Mouse (Mus musculus) ES-Bruce4 (cell line): ENCODE measurements around the gene Olfr1164. TPM values are rescaled to one million over a fixed set of nuclear protein-coding genes. Genes with fewer than 3 reads are reported as not detected.

Experiments used
- H3K27ac ChIP-seq: 2 replicates; pipeline ENCODE4 v1.5.1; 2012; ENCODE audit warnings: low read length, inconsistent platforms; ENCODE audit not compliant: insufficient read depth
- H3K27me3 ChIP-seq: 2 replicates; pipeline ENCODE4 v1.6.1; 2012; ENCODE audit warnings: mild to moderate bottlenecking, low read length, inconsistent platforms; ENCODE audit not compliant: control insufficient read depth, poor library complexity, insufficient read depth, severe bottlenecking
- H3K36me3 ChIP-seq: 2 replicates; pipeline ENCODE4 v1.6.1; 2012; ENCODE audit warnings: inconsistent platforms, mild to moderate bottlenecking, low read length, moderate library complexity; ENCODE audit not compliant: control insufficient read depth, poor library complexity, insufficient read depth, severe bottlenecking
- H3K4me1 ChIP-seq: one replicate; pipeline ENCODE4 v1.8.1; 2011; ENCODE audit warnings: low read length; ENCODE audit not compliant: control insufficient read depth, insufficient read depth
- H3K4me3 ChIP-seq: 2 replicates; pipeline ENCODE4 v1.5.1; 2011; ENCODE audit warnings: low read depth, mild to moderate bottlenecking, low read length
- H3K9ac ChIP-seq: 2 replicates; pipeline ENCODE4 v1.6.1; 2012; ENCODE audit warnings: low read depth, mild to moderate bottlenecking, inconsistent platforms; ENCODE audit not compliant: poor library complexity, severe bottlenecking
- H3K9me3 ChIP-seq: replicated peaks from 2 replicates; pipeline ENCODE4 v1.6.1; 2012; ENCODE audit warnings: mild to moderate bottlenecking, low read length, inconsistent platforms; ENCODE audit not compliant: control insufficient read depth, poor library complexity, insufficient read depth, severe bottlenecking
- CTCF ChIP-seq: IDR thresholded peaks from one replicate; pipeline ENCODE4 v1.8.1; 2011; ENCODE audit warnings: low read depth, low read length
- EP300 ChIP-seq: IDR thresholded peaks from 2 replicates; pipeline ENCODE4 v1.6.1; 2011; ENCODE audit warnings: low read depth, low read length; ENCODE audit not compliant: insufficient read depth
- POLR2A ChIP-seq: IDR thresholded peaks from one replicate; pipeline ENCODE4 v1.8.1; 2011; ENCODE audit warnings: low read length; ENCODE audit not compliant: insufficient read depth
- polyA plus RNA-seq: library from polyadenylated mRNA; stranded (reverse); fragments of >200 nt; gene quantifications from 2 replicates; pipeline ENCODE4 v1.2.4, GENCODE M21; 2011; ENCODE audit warnings: low read depth; ENCODE audit not compliant: missing spikeins, insufficient read depth, insufficient read length

Gene Olfr1164
- not detected in 2 replicates for polyA plus RNA-seq

DNA sequence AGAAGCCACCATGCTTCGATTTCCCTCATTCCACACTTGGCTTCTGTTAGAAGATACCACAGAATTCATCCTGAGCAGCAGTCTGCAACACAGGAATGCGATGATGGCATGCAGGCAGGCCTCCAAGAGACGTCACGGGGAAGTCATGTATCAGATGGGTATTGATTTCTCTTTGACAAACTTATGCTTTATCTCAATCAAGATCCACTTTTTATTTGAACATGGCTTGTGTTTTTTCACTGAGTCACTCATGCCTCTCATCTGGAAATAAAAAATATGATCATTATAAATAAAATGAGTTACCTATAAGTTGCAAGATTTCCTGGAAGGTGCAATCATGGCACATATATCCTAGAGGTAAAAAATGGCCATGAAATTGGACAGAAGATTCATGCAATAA, at the start of gene Olfr1164:
Olfr1164 (minus strand) TSS at position 101 of the 400 bp plus-strand sequence.
- Histone ChIP-seq H3K9me3 (no peaks in the 10 kb centered on the region), H3K27ac (no peak within 1 kb of the TSS), H3K27me3 (no peaks in the 10 kb centered on the region), H3K36me3 (no peaks in the 10 kb centered on the region), H3K9ac (no peak within 1 kb of the TSS), H3K4me3 (no peak within 1 kb of the TSS), H3K4me1 (no peaks in the 10 kb centered on the region)
- TF ChIP-seq POLR2A, result no peak

DNA sequence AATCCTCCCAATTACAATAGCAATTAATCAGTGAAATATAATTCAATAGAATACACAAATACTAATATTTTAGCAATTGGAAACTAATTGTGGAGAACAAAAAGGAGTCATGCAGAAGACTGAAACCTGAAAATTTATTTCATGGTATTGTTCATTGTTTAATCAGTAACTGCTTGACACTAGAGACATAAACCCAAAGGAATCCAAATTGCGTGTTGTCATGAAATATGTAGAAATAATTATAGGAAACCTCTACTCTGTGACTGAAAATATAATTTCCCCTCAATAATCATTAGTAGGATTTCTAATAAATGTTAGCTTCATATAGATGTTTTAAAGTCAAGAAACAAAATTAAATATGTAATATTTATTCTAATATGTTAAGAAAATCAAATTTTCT, 34.4 kb upstream of the Olfr1164 start, which contains the start of gene Olfr1166:
Olfr1166 (minus strand) TSS at position 101 of the 400 bp plus-strand sequence.
- Histone ChIP-seq H3K27ac (no peak within 1 kb of the TSS), H3K36me3 (no peaks in the 10 kb centered on the region), H3K9ac (no peak within 1 kb of the TSS), H3K4me3 (no peak within 1 kb of the TSS), H3K4me1 (no peaks in the 10 kb centered on the region), H3K9me3 (no peaks in the 10 kb centered on the region), H3K27me3 (no peaks in the 10 kb centered on the region)
- no peak for TF ChIP-seq EP300
- TF ChIP-seq CTCF, result no peak
- no peak for TF ChIP-seq POLR2A

DNA sequence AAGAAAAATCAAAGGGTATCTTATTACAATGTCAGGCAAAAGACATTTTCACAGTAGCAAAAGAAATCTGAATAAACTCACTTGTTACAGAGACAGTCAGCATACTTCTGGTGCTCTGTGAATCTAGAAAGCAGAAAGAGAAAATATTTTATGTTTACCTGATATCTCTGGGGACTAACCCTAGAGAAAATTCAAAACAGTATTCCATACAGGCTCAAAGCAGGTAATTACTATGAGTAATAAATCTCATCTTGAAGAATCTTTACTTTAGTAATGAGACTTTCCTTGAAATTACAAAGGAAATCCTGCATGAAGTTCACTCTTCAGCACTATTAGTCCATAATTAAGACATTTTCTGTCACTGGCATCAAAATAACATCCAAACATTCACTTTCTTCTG, 22.0 kb downstream of the Olfr1164 start, which contains the start of gene Olfr1163:
Olfr1163 (minus strand) TSS at position 101 of the 400 bp plus-strand sequence.
- H3K9me3 ChIP-seq, result no peaks in the 10 kb centered on the region
- no peak for TF ChIP-seq EP300
- TF ChIP-seq POLR2A, result no peak
- TF ChIP-seq CTCF, result no peak
- no peak within 1 kb of the TSS for H3K9ac ChIP-seq
- no peaks in the 10 kb centered on the region for H3K4me1 ChIP-seq
- H3K4me3 ChIP-seq, result no peak within 1 kb of the TSS
- no peaks in the 10 kb centered on the region for H3K36me3 ChIP-seq
- no peak within 1 kb of the TSS for H3K27ac ChIP-seq
- no peaks in the 10 kb centered on the region for H3K27me3 ChIP-seq

DNA sequence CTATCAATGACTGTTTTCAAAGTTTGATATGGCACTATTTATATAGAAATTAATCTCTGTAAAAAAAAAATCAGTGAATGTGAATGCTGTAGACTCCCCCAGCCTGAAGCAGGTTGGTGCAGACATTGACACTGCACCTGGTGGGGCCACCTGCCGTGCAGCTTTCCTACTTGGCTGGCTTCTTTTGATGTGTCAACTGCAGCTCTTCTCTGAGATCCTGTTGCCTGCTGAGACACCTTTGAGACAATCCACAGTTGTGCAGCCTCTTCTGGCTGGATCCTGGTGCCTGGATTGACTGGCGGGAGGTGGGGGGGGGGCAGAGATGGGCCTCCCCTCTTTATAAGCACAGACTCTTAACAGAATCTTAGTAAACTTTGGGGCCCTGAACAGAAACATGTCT, 30.2 kb downstream of the Olfr1164 start:
- H3K27me3 ChIP-seq, result no peaks in the 10 kb centered on the region
- H3K9ac ChIP-seq, result no peak overlapping the region

DNA sequence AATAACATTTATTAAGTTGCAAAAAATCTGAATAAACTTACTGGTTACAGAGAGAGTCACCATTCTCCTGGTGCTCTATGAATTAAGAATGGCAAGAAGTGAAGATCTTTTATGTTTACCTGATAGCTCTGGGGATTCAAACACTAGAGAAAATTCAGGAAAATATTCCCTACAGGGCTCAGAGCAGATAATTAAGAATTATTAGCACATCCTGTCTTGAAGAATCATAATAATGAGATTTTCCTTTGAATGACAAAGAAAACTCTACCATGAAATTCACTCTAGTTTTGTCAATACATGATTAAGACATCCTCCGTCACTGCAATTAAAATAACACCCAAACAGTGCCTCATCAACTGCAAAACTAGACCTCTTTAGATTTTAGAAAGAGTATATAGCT, 42.7 kb downstream of the Olfr1164 start, which contains the start of gene Olfr1162:
Olfr1162 (minus strand) TSS at position 101 of the 400 bp plus-strand sequence.
- TF ChIP-seq POLR2A (no peak), EP300 (no peak), CTCF (no peak)
- Histone ChIP-seq H3K27me3 (no peaks in the 10 kb centered on the region), H3K9me3 (no peaks in the 10 kb centered on the region), H3K27ac (no peak within 1 kb of the TSS), H3K4me1 (no peaks in the 10 kb centered on the region), H3K36me3 (no peaks in the 10 kb centered on the region), H3K4me3 (no peak within 1 kb of the TSS), H3K9ac (no peak within 1 kb of the TSS)

More for the DNA sequence above, 30.2 kb downstream of the Olfr1164 start:
- no peaks in the 10 kb centered on the region for H3K4me1 ChIP-seq
- no peak overlapping the region for H3K27ac ChIP-seq
- H3K4me3 ChIP-seq, result no peak overlapping the region
- TF ChIP-seq CTCF (no peak), EP300 (0 out of 2 replicates have a peak, but pooled peaks have one; percentile 22), POLR2A (no peak)
- H3K36me3 ChIP-seq, result no peaks in the 10 kb centered on the region
- 0 out of 2 replicates have a peak, but pooled peaks cover 3% of the 10 kb centered on the region for H3K9me3 ChIP-seq

Other genes starting within 250 kb of the Olfr1164 start
- gene Olfr1150-ps1, start 250.0 kb downstream of the Olfr1164 start, polyA plus RNA-seq, result not detected in 2 replicates
- gene Olfr1151, start 238.1 kb downstream of the Olfr1164 start, polyA plus RNA-seq, result not detected in 2 replicates
- not detected in 2 replicates for gene Olfr1152, start 227.5 kb downstream of the Olfr1164 start, polyA plus RNA-seq
- gene Olfr1153, start 199.0 kb downstream of the Olfr1164 start, polyA plus RNA-seq, result not detected in 2 replicates
- gene Olfr1154, start 188.8 kb downstream of the Olfr1164 start, polyA plus RNA-seq, result not detected in 2 replicates
- gene Olfr1155, start 148.8 kb downstream of the Olfr1164 start, polyA plus RNA-seq, result not detected in 2 replicates
- not detected in 2 replicates for gene Olfr1156, start 140.9 kb downstream of the Olfr1164 start, polyA plus RNA-seq
- not detected in 2 replicates for gene Olfr1157, start 125.7 kb downstream of the Olfr1164 start, polyA plus RNA-seq
- gene Olfr74, start 119.3 kb downstream of the Olfr1164 start, polyA plus RNA-seq, result not detected in 2 replicates
- gene Olfr1158, start 103.9 kb downstream of the Olfr1164 start, polyA plus RNA-seq, result not detected in 2 replicates
- not detected in 2 replicates for gene Olfr1160, start 85.7 kb downstream of the Olfr1164 start, polyA plus RNA-seq
- not detected in 2 replicates for gene Olfr1161, start 71.2 kb downstream of the Olfr1164 start, polyA plus RNA-seq
- not detected in 2 replicates for gene Olfr73, start 56.3 kb downstream of the Olfr1164 start, polyA plus RNA-seq
- not detected in 2 replicates for gene Olfr1162, start 42.8 kb downstream of the Olfr1164 start, polyA plus RNA-seq
- not detected in 2 replicates for gene Olfr1163, start 22.1 kb downstream of the Olfr1164 start, polyA plus RNA-seq
- gene Olfr1166, start 34.3 kb upstream of the Olfr1164 start, polyA plus RNA-seq, result not detected in 2 replicates
- not detected in 2 replicates for gene Olfr1167, start 61.2 kb upstream of the Olfr1164 start, polyA plus RNA-seq
- gene Olfr1168, start 87.9 kb upstream of the Olfr1164 start, polyA plus RNA-seq, result not detected in 2 replicates
- not detected in 2 replicates for gene Olfr1170, start 134.4 kb upstream of the Olfr1164 start, polyA plus RNA-seq
- gene Olfr1173, start 185.9 kb upstream of the Olfr1164 start, polyA plus RNA-seq, result 0.10 and 0.24 TPM in 2 replicates
- gene Olfr1174-ps, start 221.2 kb upstream of the Olfr1164 start, polyA plus RNA-seq, result not detected in 2 replicates
- not detected in 2 replicates for gene Olfr1175-ps, start 233.2 kb upstream of the Olfr1164 start, polyA plus RNA-seq
- not detected in 2 replicates for gene Olfr1176, start 242.8 kb upstream of the Olfr1164 start, polyA plus RNA-seq